Mouse (Mus musculus) G1E-ER4 (cell line): ENCODE data around the gene AC134908.4. TPM values are rescaled to one million over a fixed set of nuclear protein-coding genes. Genes with fewer than 3 reads are reported as not detected.

Experiments
- GATA1 ChIP-seq: IDR thresholded peaks from one replicate; pipeline ENCODE4 v1.8.0; 2012; ENCODE audit warnings: low read length, inconsistent platforms
- polyA plus RNA-seq: library from polyadenylated mRNA; stranded (reverse); fragments of >175 nt; gene quantifications from 2 replicates; pipeline ENCODE4 v1.2.3, GENCODE M21; 2012

AC134908.4 gene
- polyA plus RNA-seq, 1 experiment = not detected

GRCm38 (mm10) chr17:25796211-25796771 lies 832 bp upstream of the AC134908.4 start:
- no peak for TF ChIP-seq GATA1

GRCm38 (mm10) chr17:25794998-25795397 lies 461 bp downstream of the AC134908.4 start:
- TF ChIP-seq GATA1 = no peak

GRCm38 (mm10) chr17:25794197-25794596 lies 1.3 kb downstream of the AC134908.4 start:
- TF ChIP-seq GATA1 = no peak

GRCm38 (mm10) chr17:25792615-25793014 lies 2.8 kb downstream of the AC134908.4 start, which contains the start of gene Fam173a:
Gene Fam173a (minus strand): TSS chr17:25792901.
- TF ChIP-seq GATA1 = no peak

- TF ChIP-seq GATA1 = no peak
Observed at GRCm38 (mm10) chr17:25791843-25792527, 3.5 kb downstream of the AC134908.4 start.

GRCm38 (mm10) chr17:25791320-25791842 lies 4.1 kb downstream of the AC134908.4 start:
- TF ChIP-seq GATA1 = no peak

- no peak for TF ChIP-seq GATA1
Observed at GRCm38 (mm10) chr17:25786781-25787504, 8.5 kb downstream of the AC134908.4 start.

- TF ChIP-seq GATA1 = no peak
Observed at GRCm38 (mm10) chr17:25786280-25786679, 9.2 kb downstream of the AC134908.4 start, which contains the start of gene Ccdc78. Gene Ccdc78 (plus strand): TSS chr17:25786580.

GRCm38 (mm10) chr17:25785281-25785745 lies 10.1 kb downstream of the AC134908.4 start, which contains the start of gene Haghl:
Gene Haghl (minus strand): TSS chr17:25785673.
- TF ChIP-seq GATA1 = no peak

GRCm38 (mm10) chr17:25783861-25784574 lies 11.4 kb downstream of the AC134908.4 start:
- no peak for TF ChIP-seq GATA1

- TF ChIP-seq GATA1 = no peak
Observed at GRCm38 (mm10) chr17:25783086-25783485, 12.4 kb downstream of the AC134908.4 start.

GRCm38 (mm10) chr17:25781339-25781738 lies 14.1 kb downstream of the AC134908.4 start:
- no peak for TF ChIP-seq GATA1

- TF ChIP-seq GATA1 = no peak
Observed at GRCm38 (mm10) chr17:25777948-25778347, 17.5 kb downstream of the AC134908.4 start.

GRCm38 (mm10) chr17:25775318-25776062 lies 20.0 kb downstream of the AC134908.4 start:
- no peak for TF ChIP-seq GATA1
